Mouse (Mus musculus) urinary bladder, adult 2 months (tissue): ENCODE measurements around the gene Tiam1. TPM values are rescaled to one million over a fixed set of nuclear protein-coding genes. Genes with fewer than 3 reads are reported as not detected.

Experiments used
- DNase-seq: peaks from one replicate; pipeline ENCODE4 v3.0.0; 2022; ENCODE audit warnings: low spot score
- polyA plus RNA-seq: library from polyadenylated mRNA; depleted of rRNA; stranded (reverse); fragments of >200 nt; gene quantifications from 2 replicates; pipeline ENCODE4 v1.2.3, GENCODE M21; 2012

The Tiam1 gene
- polyA plus RNA-seq, 1 experiment = 9.0 TPM

DNA sequence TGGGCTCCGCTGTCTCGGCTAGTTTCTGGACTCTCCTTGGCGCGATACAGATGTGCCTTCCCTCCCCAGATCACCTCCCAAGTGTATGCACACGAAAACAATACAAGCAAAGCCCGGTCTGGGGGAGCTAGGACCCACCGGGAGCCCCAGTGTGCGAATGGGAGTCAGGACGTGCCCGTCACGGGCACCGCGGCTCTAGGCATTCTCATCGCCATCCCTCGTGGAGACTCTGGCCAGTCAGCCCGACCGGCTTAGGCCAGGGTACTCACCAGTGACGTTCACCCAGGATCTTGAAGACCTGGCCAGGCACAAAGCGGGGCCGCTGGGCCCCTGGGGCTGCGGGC lies 181 bp downstream of the Tiam1 start:
- DNase-seq = no peak

DNA sequence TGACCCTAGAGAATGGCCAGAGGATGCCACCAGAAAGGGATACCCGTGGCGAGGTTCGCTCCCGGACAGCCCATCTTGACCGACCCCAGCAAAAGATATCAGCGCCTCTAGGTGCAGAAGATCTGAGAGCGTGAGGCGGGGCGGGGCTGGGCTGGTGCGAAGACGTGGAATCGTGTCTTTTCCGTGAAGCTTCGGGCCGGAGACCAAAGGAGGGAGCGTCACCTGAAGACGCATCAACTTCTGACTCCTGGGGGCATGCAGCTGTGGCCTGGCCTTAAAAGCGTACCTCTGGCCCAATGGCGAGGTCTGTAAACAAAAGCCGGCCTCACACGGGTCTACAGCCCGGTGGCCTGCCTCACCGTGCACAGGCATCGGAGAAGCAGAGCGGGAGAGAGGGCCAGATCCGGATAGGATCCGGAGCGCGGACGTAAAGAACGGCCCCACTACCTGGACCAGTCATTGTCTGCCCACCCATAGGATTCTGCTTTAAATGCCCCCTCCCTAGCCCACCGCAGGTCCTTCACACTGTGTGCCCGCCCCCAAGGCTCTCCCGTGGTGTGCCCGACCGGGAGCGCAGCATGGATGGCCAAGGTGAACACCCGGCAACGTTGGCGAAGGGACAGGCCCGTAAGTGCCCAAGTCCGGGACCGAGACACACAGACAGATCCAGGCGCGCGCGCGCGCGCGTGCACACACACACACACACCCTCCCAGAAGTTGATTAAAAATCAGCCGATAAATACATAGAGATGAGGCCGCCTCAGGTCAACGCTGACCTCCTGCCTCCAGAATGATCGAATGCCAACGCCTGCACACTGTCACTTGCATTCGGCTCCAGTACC lies 774 bp downstream of the Tiam1 start:
- peak; percentile 38 for DNase-seq

DNA sequence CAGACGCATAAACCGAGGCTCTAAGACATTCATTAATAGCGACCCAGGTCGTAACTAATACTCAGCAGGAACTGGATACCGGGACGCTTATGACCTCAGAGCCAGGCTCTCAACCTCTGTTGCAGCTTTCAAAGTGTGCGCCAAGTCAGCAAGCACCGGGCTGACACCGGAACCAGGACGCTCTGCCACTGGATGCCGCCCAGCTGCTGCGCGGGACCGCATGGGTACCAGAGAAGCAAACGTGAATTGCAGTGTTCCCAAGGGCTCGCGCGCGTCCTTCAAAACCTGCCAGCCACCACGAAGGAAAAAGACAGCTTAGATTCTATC lies 1.4 kb downstream of the Tiam1 start:
- DNase-seq = no peak

DNA sequence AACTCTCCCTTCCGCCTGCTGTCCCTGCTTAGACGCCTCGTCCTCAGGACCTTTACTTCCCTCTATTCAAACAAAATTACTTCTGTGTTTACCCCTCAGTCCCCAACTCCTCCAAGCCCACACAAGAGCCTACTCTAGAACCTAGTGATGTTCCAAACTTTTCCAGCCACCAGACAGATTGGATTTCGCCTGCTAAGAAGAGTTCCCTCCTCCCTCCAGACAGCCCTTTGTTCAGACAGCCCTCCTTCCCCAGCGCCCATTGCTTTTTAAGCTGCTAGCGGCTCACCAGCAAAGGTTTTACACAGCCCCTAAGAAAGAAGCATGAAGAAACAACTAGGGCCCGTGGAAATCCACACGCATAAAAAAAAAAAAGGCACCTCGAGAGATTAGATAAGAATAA lies 2.0 kb downstream of the Tiam1 start:
- no peak for DNase-seq

DNA sequence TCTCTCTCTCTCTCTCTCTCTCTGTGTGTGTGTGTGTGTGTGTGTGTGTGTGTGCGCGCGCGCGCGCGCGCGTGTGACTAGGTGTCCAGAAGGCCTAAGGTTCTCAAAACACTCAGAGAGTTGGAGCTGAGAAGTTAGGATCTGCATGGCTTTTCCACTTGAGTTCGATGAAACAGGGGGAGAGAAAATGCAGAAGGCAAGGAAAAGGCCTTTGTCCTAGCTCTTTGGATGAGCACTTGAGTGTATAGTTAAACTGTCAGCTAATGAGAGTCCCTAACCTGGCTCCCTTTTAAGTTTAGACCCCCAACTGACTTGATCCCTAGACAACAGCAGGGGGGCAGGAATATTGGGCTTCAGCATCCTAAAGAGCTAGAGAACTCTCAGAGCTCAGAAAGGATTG lies 3.0 kb downstream of the Tiam1 start:
- DNase-seq = no peak

DNA sequence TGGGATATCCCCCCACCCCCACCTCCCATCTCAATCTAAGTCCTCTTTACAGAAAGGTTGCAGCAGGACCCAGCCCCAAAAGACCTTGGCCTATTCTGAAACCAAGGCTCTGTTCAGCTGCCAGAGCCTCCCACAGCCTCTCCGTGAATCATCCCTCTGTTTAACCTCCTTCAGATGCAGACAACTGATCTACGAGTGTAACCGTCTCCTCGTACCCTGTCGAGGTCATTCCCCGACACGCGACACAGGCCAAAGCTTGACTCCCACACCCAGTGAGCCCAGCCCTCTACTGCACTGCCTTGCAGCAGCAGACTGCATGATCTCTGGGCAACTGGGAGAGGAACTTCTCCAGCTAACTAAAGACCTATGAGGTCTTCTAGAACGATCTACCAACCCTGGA lies 3.9 kb downstream of the Tiam1 start:
- no peak for DNase-seq

DNA sequence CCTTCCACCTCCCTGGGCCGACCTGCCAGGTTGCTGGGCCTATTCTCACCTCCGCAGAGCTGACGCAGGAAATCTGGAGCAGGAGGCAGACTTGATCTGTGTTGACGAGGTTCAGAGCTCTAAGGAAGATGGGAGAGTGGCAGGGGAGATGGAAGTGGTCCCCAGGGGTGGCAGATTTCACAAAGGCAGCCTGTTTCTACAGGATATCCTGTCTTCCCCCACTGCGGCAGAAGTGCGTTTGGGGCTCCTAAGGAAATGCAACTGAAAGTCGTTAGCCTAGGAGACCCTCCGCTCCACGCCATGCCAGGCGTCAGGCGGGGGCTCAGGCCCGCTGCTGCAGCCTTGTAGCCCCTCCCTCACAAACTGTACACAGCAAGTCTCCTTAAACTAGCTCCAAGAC lies 5.4 kb downstream of the Tiam1 start:
- no peak for DNase-seq

DNA sequence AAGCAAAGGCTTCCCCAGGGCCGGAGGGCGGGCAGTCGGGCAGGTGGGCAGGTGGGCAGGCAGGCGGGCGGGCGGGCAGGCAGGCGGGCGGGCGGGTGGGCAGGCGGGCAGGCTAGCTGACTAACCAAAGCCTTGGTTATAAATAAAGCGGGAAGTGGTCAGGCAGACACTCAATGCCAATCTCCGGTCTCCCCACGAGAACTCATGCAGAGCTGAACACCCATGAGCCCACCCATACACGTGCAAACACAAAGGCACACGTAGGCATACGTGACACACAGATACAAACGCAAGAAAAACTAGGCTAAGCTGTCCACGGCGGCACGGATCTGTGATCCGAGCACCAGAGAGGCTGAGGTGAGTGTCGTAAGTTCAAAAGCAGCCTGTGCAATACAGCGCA lies 6.4 kb downstream of the Tiam1 start:
- DNase-seq = no peak

DNA sequence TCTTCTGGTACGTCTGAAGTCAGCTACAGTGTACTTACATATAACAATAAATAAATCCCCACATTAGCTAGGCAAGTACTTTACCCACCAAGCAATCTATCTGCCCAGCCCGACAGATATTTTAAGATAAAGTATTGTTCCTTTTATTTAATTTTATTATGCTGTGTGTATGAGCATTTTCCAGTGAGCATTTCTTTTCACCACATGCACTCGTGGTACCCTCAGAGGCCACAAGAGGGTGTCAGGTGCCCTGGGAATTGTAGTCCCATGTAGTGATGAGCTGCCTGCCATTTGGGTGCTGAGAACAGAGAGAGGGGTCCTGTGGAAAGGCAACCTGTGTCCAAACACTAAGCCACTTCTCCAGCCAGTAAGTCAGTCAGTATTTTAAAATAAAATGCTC lies 8.0 kb downstream of the Tiam1 start:
- DNase-seq = no peak

DNA sequence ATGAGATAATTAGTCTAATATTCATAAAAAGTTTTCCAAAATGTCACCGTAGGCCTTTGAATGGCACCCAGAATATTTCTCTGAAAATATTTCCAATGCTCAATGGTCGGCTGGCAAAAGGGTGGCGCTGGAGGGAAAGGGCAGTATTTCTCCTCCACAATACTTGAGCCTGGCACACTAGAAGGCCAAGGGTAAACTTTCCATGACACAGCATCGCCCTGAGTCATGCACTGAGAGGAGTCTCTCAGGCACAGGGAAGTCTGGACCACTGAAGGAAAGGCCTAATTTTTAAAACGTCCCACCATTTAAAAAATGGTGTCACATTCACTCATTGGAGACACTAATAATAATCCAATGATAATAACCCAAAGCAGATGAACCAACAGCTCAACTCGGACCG lies 9.2 kb downstream of the Tiam1 start:
- DNase-seq = no peak

DNA sequence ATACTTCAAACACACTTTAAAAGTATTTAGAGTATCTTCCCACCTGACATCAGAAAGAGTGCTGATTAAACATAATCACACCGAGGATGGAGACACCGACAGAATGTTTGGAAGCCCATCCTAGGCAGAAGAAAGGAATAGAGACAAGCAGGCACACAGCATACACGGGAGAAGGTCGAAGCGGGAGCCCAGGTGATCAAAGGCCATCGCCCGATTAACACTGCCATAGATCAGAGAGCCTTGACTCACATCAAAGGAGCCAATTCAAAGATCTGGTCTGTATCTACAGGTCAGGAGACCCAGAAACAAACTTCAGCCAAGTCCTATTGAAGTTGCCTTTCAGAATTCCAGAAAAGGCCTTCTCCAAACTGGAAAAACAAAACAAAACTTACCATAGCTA lies 10.8 kb downstream of the Tiam1 start:
- DNase-seq = no peak

DNA sequence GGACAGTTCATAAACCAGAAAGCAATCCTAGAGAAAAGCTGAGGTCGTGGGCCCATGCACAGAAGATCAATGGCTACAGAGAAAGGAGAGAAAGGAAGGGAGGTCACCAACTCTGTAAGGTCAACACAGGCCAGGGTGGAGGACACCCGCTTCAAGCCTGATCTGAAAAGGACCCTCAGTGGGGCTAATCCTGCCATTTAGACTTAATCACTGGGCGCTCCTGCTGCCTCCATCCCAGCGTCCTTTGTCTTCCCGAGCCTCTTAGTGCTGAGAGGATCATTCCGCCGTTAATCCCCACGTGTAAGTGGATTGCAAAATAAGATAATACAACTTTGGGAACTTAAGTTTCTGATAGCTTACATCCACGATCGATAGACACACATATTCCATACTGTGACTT lies 11.2 kb downstream of the Tiam1 start:
- no peak for DNase-seq

DNA sequence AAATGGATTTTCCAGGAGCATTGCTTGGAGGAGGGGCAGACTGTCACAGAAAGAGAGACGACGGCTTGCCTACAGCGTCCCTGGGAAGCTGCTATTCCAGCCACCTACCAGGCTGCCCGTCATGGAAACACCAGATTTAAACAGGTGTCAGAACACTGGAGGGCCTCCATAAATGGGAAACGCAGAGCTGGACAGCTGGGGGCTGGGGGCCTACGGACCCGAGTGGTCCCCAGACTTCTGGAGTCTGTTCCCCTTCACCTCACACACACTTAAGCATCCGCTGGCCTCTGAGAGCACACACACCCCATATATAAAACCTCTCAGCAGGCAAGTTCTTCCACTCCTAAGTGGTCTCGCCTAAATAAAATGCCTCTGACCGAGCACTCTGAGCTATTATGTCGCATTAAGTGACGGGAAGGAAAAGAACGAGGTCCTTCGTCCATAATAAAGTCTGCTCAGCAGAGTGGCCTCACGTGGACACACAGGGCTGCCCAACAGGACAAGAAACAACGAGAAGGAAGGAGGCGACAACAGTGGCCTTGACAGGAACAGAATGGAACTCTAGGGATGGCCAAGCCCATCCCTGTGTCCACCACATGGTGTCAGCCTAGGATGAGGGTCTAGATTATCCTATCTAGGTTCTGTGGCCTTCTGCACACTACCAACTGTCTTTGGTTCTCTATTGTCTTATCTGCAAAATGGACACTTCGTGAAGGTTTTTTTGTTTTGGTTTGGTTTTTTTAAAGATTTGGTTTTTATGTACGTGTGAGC lies 14.6 kb downstream of the Tiam1 start:
- DNase-seq = no peak

DNA sequence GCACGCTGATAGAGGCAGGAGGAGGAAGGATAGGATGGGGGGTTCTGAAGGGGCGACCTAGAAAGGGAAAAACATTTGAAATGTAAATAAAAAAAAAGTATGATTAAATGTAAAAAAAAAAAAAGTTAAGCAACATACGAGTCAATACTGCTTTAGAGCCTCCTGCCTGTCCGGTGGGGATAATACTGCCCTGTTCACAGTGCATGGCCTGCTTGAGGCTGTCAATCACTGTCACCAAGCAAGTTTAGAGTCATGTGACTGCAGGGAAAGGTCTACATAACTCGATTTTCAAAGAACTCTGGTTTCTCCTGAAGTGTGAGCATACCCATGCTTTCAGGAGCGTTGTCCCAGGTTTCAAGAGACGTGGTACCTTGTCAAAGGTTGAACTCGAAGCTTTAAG lies 15.2 kb downstream of the Tiam1 start:
- no peak for DNase-seq

DNA sequence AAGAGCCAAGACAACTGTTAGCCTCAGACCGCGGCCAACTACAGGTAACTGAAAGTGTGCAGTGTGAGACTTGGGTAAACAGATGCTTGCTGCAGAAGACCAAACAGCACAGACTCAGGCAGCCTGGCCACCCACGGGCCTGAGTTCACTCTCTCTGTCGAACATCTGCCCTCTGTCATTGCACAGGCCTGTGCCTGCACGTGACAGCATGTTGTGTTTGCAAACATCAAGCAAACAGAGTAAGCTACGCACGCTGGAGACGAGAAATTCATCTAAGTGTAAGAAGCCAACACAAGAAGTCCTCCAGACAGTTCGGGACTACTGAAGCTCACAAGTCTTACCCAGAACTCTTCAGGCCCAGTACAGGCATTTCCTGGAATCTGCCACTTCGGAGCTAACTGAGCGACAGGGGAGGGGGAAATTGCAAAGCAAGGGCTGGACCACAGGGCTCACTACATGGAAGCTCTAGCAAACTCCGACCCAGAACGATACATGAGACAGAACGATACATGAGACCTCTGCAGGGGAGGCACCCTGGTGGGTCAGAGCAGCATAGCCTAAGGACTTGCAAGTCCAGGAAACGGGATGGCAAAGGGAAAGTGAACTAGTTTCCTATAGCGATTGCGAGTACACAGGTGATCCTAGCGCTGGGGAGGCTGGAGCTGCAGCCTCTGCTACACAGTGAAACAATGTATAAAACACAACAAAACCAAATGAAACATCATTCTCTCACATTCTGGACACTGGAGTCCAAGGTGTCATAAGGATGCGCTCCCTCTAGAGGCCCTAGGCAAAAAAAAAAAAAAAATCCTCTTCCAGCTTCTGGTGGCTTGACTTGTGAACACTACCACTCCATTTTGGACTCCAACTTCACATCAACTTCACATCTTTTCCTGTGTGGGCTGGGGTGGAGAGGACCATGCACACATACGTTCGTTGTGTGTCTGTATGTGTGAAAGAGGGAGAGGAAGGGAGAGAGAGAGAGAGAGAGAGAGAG lies 18.0 kb downstream of the Tiam1 start:
- no peak for DNase-seq

DNA sequence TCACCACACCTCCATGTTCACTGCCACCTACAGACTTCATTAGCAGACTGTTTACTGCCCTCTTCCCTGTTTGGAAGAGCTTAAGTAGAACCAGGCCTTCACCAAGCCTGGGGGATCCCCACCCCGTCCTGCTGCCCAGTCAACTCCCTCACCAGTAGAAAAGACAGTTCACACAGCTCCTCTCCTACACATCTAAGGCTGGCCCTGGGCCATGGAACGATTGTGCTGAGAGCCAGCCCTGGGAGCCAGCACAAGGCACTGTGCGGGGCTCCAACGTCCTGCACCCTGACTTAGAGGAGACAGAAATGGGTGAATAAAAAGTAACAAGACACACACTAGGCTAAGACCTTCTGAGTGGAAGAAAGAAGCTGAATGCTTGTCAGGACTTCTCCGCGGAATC lies 20.5 kb downstream of the Tiam1 start:
- no peak for DNase-seq

DNA sequence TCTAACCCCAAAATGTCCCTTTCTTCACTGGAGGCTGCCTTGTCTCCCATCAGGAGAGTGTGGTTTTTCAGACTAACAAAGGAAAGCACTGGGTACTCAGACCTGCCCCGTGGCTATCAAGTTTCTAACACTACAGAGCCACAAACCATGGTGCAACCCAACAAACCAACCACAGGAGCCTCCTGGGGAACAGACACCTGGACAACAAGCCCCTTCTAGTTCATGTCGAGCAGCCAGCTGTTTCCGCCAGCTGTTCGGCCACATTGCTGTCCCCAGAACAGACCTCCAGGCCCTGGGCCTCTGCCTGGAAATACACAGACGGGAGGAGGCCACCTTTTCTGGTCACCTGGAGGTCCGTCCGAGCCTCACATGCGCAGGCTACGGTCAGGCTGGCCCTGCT lies 21.1 kb downstream of the Tiam1 start:
- no peak for DNase-seq

DNA sequence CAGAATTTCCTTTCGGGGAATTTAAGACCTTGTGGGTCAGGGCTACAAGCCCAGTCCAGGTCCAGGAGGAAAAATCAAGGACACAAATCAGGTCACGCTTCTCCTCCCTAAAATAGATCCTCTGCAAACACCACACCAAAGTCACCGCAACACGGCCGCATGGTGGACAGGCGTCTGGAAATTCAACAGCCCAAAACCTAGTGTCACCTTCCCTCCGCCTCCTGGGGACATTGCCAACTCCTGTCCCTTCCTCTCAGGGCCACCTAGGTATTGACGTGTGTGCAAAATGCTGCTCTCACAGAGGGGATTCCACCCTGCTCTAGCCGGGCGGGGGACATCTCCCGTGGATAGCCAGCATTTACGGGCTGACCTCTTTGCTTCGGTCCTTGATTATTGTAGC lies 21.8 kb downstream of the Tiam1 start:
- no peak for DNase-seq

DNA sequence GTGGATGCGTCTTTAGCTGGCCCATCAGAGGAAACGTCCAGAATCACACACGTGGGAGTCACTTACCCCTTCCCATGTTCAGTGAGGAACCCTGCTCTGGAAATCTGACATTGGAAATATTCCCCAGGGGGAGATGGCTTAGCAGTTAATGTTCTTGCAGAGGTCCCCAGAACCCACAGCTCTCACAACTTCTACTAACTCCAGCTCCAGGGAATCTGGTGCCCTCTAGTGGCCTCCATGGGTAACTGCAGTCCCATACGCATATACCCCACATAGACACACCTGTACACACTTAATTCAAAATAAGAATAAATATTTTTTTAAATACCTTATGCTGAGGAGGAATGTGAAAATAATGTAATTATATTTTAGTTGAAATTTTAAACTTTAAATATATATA lies 23.6 kb downstream of the Tiam1 start:
- DNase-seq = no peak

DNA sequence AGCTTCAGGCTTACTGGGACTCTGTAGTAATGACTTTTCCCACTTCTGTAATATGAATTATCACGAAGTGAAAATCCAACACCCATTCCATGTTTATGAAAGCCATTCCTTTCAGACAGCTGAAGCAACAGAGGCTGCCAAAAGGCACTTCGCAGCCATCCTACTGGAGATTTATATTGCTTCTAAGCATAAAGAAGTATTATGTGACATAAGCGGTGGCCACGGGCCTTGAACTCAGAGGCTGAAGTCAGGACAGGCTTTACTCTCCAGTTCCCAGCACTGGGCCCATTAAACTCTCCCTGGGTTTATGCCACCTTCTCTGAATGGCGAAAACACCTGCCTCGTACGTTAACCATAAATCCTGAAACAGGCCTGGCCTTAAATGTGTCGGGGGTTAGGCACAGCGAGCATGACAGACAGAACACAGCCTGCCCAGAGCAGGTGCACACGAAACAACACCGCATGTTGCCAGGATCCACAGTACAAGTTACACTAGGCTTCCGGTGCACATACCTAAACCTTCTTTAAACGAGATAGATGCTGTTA lies 26.9 kb downstream of the Tiam1 start:
- DNase-seq = no peak

DNA sequence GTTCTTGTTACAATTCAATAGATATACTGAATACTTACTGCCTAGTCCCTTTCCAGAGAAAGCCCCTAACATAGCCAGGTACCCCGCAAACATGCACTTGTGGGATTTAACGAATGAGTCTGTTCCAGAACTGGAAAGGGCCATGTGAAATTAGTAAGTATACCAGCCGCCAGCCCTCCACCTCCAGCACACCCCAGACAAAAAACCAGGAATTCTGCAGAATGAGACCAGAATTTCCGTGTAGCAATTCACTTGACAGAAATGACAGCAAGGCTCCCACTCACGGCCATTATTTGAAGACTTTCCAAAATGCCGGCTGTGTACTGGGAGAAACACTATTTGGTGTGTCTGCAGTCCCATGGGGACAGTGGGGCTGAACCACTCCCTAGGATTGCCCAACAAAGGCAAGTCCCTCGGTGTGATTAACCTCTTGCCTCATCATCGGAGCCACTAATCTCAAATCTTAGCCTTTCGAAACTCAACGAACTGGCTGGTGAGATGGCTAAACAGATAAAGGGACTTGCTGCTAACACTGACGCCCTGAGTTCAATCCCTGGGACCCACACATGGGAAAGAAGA lies 30.9 kb downstream of the Tiam1 start:
- DNase-seq = no peak

DNA sequence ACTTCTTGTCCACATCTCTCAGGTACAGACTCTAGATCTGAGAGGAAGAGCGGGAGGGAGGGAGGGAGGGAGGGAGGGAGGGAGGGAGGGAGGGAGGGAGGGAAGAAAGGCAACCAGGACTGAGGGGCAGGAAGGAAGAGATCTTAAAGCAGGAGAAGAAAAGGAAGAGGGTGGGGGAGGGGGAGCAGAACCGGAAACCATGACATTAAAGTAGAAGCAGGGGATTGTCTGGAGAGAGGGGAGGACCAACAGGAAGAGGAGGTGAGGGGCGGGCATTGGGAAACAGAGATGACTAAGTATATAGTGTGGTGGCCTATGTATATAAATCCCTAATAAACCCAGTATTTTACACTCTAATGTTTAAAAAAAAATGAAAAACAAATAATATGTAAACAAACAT lies 34.1 kb downstream of the Tiam1 start:
- no peak for DNase-seq
